Mouse (Mus musculus) gastrocnemius, adult 18-20 months (tissue): ENCODE data around the gene Tpcn2. TPM values are rescaled to one million over a fixed set of nuclear protein-coding genes. Genes with fewer than 3 reads are reported as not detected.

Experiments
- DNase-seq: peaks from one replicate; pipeline ENCODE4 v3.0.0; 2021; ENCODE audit warnings: low spot score
- total RNA-seq, 2 experiments: library from RNA; stranded (reverse); gene quantifications; 2 replicates each; pipeline ENCODE4 v1.2.3; 2021

Tpcn2 gene
- total RNA-seq, 2 experiments from 2014 or later, result 1.0 TPM

GRCm38 (mm10) chr7:145205363-145205902, 78.4 kb downstream of the Tpcn2 start:
- DNase-seq, result no peak

GRCm38 (mm10) chr7:145199711-145200110, 84.1 kb downstream of the Tpcn2 start:
- no peak for DNase-seq

- peak; percentile 50 for DNase-seq
Measured at GRCm38 (mm10) chr7:145198223-145198714, 85.5 kb downstream of the Tpcn2 start.

GRCm38 (mm10) chr7:145197711-145198110, 86.1 kb downstream of the Tpcn2 start:
- DNase-seq, result no peak

- no peak for DNase-seq
Measured at GRCm38 (mm10) chr7:145197042-145197441, 86.8 kb downstream of the Tpcn2 start.

GRCm38 (mm10) chr7:145196340-145196739, 87.5 kb downstream of the Tpcn2 start:
- DNase-seq, result no peak

- no peak for DNase-seq
Measured at GRCm38 (mm10) chr7:145195186-145195927, 88.5 kb downstream of the Tpcn2 start.

GRCm38 (mm10) chr7:145194455-145195161, 89.2 kb downstream of the Tpcn2 start:
- no peak for DNase-seq

GRCm38 (mm10) chr7:145192836-145193235, 91.0 kb downstream of the Tpcn2 start:
- DNase-seq, result no peak

- DNase-seq, result no peak
Measured at GRCm38 (mm10) chr7:145190520-145190919, 93.3 kb downstream of the Tpcn2 start.

- no peak for DNase-seq
Measured at GRCm38 (mm10) chr7:145189342-145189741, 94.5 kb downstream of the Tpcn2 start.

- no peak for DNase-seq
Measured at GRCm38 (mm10) chr7:145187802-145188201, 96.0 kb downstream of the Tpcn2 start.

- no peak for DNase-seq
Measured at GRCm38 (mm10) chr7:145182388-145182787, 101.4 kb downstream of the Tpcn2 start.

GRCm38 (mm10) chr7:145181376-145182034, 102.3 kb downstream of the Tpcn2 start:
- no peak for DNase-seq

GRCm38 (mm10) chr7:145179691-145180091, 104.1 kb downstream of the Tpcn2 start:
- DNase-seq, result no peak

- DNase-seq, result no peak
Measured at GRCm38 (mm10) chr7:145176750-145177589, 106.8 kb downstream of the Tpcn2 start.

GRCm38 (mm10) chr7:145173563-145173962, 110.2 kb downstream of the Tpcn2 start:
- DNase-seq, result no peak

GRCm38 (mm10) chr7:145173116-145173515, 110.7 kb downstream of the Tpcn2 start:
- DNase-seq, result no peak

GRCm38 (mm10) chr7:145169703-145170102, 114.1 kb downstream of the Tpcn2 start:
- DNase-seq, result no peak

GRCm38 (mm10) chr7:145159283-145160240, 124.2 kb downstream of the Tpcn2 start:
- no peak for DNase-seq
